Mouse (Mus musculus): Measurements from ENCODE around the gene Sestd1. TPM values are rescaled to one million over a fixed set of nuclear protein-coding genes. Genes with fewer than 3 reads are reported as not detected.

The Sestd1 gene
- polyA plus RNA-seq (2017; shearing (Covaris generic)) = 0.45 TPM

GRCm38 (mm10) chr2:77280512-77281409 is at the start of gene Sestd1:
Gene Sestd1 (minus strand): TSS chr2:77280592.

GRCm38 (mm10) chr2:77170633-77171105 is 109.7 kb downstream of the Sestd1 start, which contains the start of gene Ccdc141:
Gene Ccdc141 (minus strand): TSS chr2:77170636.

Other genes starting within 250 kb of the Sestd1 start
- 2.2 TPM for gene Ccdc141, start 110.0 kb downstream of the Sestd1 start, polyA plus RNA-seq (2017; shearing (Covaris generic))